Mouse (Mus musculus): Measurements from ENCODE around the gene D730048I06Rik. TPM values are rescaled to one million over a fixed set of nuclear protein-coding genes. Genes with fewer than 3 reads are reported as not detected.
"Not testable (repeated sequence)": the region's sequence is repeated elsewhere in the genome, so short reads cannot be mapped to it uniquely, and the experiment has no call there.

Gene D730048I06Rik
- polyA plus RNA-seq (2015; fragmentation: Nextera tagmentation; extraction: Ambion mirVana), result not detected in 2 replicates

DNA sequence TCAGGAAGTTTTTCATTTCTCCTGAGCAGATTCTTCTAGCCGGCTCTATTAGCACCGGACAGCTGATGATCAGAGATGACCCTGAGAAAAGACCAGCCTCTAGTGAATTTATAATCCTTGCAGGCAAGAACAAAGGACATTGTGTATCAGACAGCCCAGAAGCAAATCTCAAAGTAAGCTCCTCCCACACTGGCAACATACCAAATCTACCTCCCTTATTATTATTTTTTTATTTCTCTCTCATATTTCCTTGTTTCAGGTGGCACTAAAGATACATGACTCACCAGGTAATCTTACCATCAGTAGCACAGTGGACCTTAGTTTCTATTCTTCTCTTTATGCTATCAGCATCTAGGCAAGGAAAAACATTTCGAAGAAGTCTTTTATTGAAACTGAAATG lies at the start of gene D730048I06Rik, which contains the start of gene Gm27235:
Gene D730048I06Rik (minus strand): TSS at position 112 of the 400 bp plus-strand sequence.
Gene Gm27235 (minus strand): TSS at position 101 of the 400 bp plus-strand sequence.
- Histone ChIP-seq H3K27ac (no peak within 1 kb of the TSS), H3K4me1 (replicated peaks) (no peaks in the 10 kb centered on the region), H3K4me2 (replicated peaks) (no peak within 1 kb of the TSS), H3K36me3 (no peaks in the 10 kb centered on the region), H3K9ac (no peak within 1 kb of the TSS), H3K27me3 (replicated peaks) (no peaks in the 10 kb centered on the region), H3K9me3 (no peaks in the 10 kb centered on the region), H3K4me3 (replicated peaks) (no peak within 1 kb of the TSS)
- WGBS, result 87% methylated on average over 3 of the region's 3 CpGs
- ATAC-seq, result no peak

DNA sequence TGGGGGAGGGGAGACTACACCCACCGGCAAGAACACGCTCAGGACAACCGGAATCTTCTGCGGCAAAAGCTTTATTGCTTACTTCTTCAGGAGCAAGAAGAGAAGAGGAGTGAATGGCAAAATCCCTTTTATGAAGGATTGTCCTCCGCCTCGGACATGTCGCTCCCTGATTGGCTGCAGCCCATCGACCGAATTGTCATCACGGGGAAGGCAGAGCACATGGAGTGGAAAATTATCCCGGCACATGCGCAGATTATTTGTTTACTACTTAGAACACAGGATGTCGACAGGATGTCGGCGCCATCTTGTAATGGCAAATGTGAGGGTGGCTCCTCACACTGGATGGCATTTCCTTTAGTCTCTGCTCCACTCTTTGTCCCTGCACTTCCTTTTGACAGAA lies 28.0 kb upstream of the D730048I06Rik start:
- not testable (repeated sequence) for H3K4me3 ChIP-seq (replicated peaks); H3K27ac ChIP-seq; H3K4me2 ChIP-seq (replicated peaks); H3K9me3 ChIP-seq; H3K4me1 ChIP-seq (replicated peaks); H3K27me3 ChIP-seq (replicated peaks); ATAC-seq; H3K9ac ChIP-seq; H3K36me3 ChIP-seq
- 94% methylated on average over 15 of the region's 15 CpGs for WGBS

DNA sequence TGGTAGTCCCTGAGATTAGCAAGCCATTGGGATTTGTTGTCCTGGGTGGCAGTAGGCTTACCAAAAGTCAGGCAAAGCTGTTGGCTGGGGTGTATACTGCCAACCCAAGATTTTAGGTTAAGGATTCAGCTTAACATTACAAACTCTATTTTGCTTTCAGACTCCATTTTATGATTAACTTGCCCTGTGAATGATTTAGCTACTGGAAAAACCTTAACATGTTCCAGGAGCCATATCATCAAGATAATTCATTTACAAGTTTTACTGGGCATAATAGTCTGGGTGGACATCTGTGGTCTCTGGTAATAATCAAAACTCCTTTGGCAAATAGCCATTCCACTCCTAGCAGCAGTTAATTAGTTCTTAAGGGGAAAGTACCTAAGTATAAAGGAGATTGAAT lies 8.2 kb upstream of the D730048I06Rik start:
- ATAC-seq, result no peak
- Histone ChIP-seq H3K27ac (no peak overlapping the region), H3K4me2 (replicated peaks) (no peak overlapping the region), H3K4me3 (replicated peaks) (no peak overlapping the region), H3K27me3 (replicated peaks) (no peaks in the 10 kb centered on the region), H3K36me3 (no peaks in the 10 kb centered on the region), H3K4me1 (replicated peaks) (no peaks in the 10 kb centered on the region), H3K9ac (no peak overlapping the region), H3K9me3 (no peaks in the 10 kb centered on the region)

DNA sequence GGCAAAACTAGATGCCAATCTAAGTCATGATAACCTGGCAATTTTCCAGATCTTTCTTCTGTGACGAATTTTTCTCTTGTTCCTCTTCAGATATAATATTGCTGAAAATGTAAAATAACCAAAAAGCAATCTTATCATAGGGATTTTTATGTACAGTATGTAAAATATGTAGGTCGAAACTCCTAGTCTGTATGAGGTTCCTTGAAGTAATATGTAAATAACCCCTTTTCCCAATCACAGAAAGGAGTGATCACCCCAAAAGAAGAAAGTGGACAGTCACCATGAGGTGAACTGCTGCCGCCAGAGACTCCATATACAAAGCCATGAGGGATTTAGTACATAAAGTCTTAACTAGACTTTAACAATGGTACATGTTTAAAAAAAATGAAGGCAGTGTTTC lies 11.9 kb downstream of the D730048I06Rik start, which contains the start of gene Gm17727:
Gene Gm17727 (minus strand): TSS at position 101 of the 400 bp plus-strand sequence.
- no peak within 1 kb of the TSS for H3K4me2 ChIP-seq (replicated peaks)
- 59% methylated on average over 3 of the region's 3 CpGs for WGBS
- H3K4me3 ChIP-seq (replicated peaks), result no peak within 1 kb of the TSS
- H3K36me3 ChIP-seq, result no peaks in the 10 kb centered on the region
- H3K27ac ChIP-seq, result no peak within 1 kb of the TSS
- H3K4me1 ChIP-seq (replicated peaks), result no peaks in the 10 kb centered on the region
- no peak for ATAC-seq
- H3K9ac ChIP-seq, result no peak within 1 kb of the TSS
- H3K9me3 ChIP-seq, result no peaks in the 10 kb centered on the region
- no peaks in the 10 kb centered on the region for H3K27me3 ChIP-seq (replicated peaks)

DNA sequence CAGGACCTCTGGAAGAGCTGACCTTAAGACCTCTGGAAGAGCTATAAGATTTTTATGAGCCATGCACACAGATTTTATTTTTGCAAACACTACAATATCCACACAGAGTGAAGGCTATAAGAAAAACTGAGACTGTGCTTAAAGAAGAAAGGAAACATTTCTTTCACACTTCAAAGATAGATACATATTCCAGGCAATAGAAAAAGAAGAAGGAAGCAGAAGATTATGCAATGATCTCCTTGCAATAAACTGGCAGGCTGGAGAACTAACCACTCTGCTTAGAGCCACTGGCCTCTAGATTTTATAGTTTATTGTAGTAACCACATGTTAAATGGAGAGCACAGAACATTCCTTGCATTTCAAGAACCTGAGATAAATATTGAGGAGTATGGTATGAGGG lies 33.1 kb downstream of the D730048I06Rik start:
- H3K36me3 ChIP-seq, result no peaks in the 10 kb centered on the region
- no peak for ATAC-seq
- H3K4me2 ChIP-seq (replicated peaks), result no peak overlapping the region
- no peak overlapping the region for H3K9ac ChIP-seq
- H3K9me3 ChIP-seq, result no peaks in the 10 kb centered on the region
- H3K4me3 ChIP-seq (replicated peaks), result no peak overlapping the region
- H3K4me1 ChIP-seq (replicated peaks), result no peaks in the 10 kb centered on the region
- no peaks in the 10 kb centered on the region for H3K27me3 ChIP-seq (replicated peaks)
- H3K27ac ChIP-seq, result no peak overlapping the region

DNA sequence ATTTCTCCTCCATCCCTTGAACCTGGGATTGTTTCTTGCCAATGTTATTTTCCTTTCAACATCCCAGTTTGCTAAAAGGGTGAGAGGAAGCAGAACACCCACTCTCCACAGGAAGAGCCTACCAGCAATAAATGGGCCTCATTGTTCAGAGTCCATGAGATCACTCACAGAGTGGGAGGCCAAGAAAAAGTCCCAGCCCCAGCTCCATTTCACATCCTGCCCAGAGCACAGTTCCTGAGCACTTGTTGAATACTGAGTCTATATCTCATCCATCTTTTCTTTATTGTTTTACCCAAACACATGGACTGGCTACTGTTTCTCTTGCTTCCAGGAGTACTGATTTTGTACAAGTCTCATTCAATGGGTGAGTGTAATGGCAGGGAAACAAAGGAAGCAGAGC lies 49.2 kb downstream of the D730048I06Rik start, which contains the start of gene Gm17677:
Gene Gm17677 (plus strand): TSS at position 301 of the 400 bp plus-strand sequence.
- Histone ChIP-seq H3K9me3 (no peaks in the 10 kb centered on the region), H3K27ac (no peak within 1 kb of the TSS), H3K36me3 (no peaks in the 10 kb centered on the region), H3K27me3 (replicated peaks) (no peaks in the 10 kb centered on the region), H3K4me2 (replicated peaks) (no peak within 1 kb of the TSS), H3K4me1 (replicated peaks) (no peaks in the 10 kb centered on the region), H3K9ac (no peak within 1 kb of the TSS), H3K4me3 (replicated peaks) (no peak within 1 kb of the TSS)
- no peak for ATAC-seq

Other genes starting within 250 kb of the D730048I06Rik start
- gene Ddx25, start 231.6 kb downstream of the D730048I06Rik start, polyA plus RNA-seq (2015; fragmentation: Nextera tagmentation; extraction: Ambion mirVana), result 1.6 and 1.7 TPM in 2 replicates
- gene Pus3, start 231.5 kb downstream of the D730048I06Rik start, polyA plus RNA-seq (2015; fragmentation: Nextera tagmentation; extraction: Ambion mirVana), result 18.3 and 18.9 TPM in 2 replicates
- gene Pate2, start 219.8 kb downstream of the D730048I06Rik start, polyA plus RNA-seq (2015; fragmentation: Nextera tagmentation; extraction: Ambion mirVana), result 0.45 and 0.77 TPM in 2 replicates
- 11.6 and 14.2 TPM in 2 replicates for gene Hyls1, start 219.7 kb downstream of the D730048I06Rik start, polyA plus RNA-seq (2015; fragmentation: Nextera tagmentation; extraction: Ambion mirVana)
- not detected in 2 replicates for gene Pate4, start 178.2 kb downstream of the D730048I06Rik start, polyA plus RNA-seq (2015; fragmentation: Nextera tagmentation; extraction: Ambion mirVana)
- not detected in 2 replicates for gene Pate3, start 141.9 kb downstream of the D730048I06Rik start, polyA plus RNA-seq (2015; fragmentation: Nextera tagmentation; extraction: Ambion mirVana)
- not detected in 2 replicates for gene Pate1, start 102.7 kb downstream of the D730048I06Rik start, polyA plus RNA-seq (2015; fragmentation: Nextera tagmentation; extraction: Ambion mirVana)
- not detected in 2 replicates for gene Gm17677, start 49.1 kb downstream of the D730048I06Rik start, polyA plus RNA-seq (2015; fragmentation: Nextera tagmentation; extraction: Ambion mirVana)
- gene Gm17727, start 12.0 kb downstream of the D730048I06Rik start, polyA plus RNA-seq (2015; fragmentation: Nextera tagmentation; extraction: Ambion mirVana), result not detected in 2 replicates
- not detected in 2 replicates for gene Gm27235, start within 50 bp of the D730048I06Rik start, polyA plus RNA-seq (2015; fragmentation: Nextera tagmentation; extraction: Ambion mirVana)
- not detected in 2 replicates for gene 9230110F15Rik, start 54.0 kb upstream of the D730048I06Rik start, polyA plus RNA-seq (2015; fragmentation: Nextera tagmentation; extraction: Ambion mirVana)
- not detected in 2 replicates for gene 9230113P08Rik, start 118.3 kb upstream of the D730048I06Rik start, polyA plus RNA-seq (2015; fragmentation: Nextera tagmentation; extraction: Ambion mirVana)